Mouse (Mus musculus) ovary, postnatal 10 days (tissue): Measurements from ENCODE around the gene Mum1.

ENCODE experiments used
- DNase-seq: peaks from one replicate; pipeline ENCODE4 v3.0.0; 2022; ENCODE audit warnings: low spot score

The Mum1 gene

DNA sequence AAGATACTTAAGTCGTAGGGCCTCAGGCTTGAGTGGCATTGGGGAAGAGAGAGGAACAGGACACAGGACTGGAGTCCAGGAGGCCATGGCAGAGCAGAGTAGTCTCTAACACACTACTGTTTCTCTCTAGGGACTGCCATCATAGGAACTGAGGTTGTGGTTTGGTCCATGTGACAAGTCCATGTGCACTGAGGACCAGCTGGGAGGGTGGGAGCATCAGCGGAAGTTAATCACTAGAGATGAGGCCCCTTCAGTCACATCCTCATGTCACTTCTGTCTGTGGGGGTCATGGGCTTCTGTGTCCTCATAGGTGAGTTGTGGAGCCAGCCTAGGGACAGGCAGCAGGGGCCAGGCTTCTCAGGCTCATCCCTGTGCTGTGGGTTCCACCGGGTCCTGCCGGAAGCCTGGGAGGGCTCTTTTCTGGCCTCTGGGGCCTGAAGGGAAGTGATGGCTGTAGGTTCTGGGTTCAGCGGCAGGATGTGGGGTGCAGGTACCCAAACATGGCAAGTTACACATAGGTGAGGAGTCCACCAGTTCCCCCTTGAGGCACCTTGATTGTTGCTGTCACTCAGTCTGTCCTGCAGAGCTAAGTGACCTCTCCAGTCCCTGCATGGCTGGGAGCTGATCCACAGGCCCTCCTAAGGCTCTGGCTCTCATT, 45.1 kb downstream of the Mum1 start:
- no peak for DNase-seq

DNA sequence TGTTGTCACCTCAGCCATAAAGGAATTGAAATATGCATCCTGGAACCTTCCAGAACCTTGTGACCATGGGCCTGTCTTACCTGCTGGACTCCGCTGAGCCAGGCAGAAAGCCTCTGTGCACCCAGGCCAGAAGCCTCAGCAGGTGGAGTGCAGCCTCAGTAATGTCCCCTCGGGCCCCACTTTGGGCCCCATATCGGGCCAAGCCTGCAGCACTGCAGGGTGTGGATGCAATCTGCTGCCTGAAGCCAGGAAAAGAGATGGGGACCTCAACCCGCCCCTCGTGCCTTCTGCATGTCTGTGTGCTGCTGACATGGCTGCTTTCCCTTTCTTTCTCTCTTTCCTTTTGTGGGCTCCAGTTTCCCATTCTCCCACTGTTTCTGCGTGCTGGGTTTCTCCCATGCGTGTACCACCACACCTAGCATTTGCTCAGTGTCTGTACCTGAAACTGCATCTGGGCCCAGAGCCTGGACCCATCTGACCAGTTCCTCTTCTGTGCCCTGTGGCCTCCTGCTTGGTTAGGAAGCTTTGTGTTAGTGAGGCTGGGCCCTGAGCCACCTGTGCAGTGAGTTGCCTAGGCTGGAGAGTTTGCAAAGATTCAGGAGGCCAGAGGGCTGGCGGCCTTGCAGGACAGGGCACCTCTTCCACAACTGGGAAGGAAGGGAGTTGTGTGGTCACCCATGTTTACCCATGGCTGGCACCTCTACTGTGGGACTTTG, 45.8 kb downstream of the Mum1 start:
- no peak for DNase-seq

DNA sequence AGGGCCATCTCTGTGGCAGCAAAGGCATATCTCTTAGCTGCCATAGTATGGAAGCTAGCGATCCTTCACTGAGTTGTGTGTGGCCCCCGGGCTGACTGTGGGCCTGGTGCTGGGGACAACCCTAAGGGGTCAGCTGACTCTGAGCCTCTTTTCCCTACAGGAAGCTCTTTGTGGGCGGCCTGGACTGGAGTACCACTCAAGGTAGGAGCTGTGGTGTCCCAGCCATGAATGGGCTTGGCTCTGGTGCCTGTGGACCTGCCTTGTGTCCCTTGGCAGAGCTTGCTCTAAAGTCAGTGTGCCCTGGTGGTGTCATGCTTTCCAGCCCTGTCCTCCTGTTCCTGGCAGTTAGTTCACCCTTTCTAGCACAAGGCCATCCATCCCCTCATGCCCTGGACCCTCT, 47.6 kb downstream of the Mum1 start:
- no peak for DNase-seq

DNA sequence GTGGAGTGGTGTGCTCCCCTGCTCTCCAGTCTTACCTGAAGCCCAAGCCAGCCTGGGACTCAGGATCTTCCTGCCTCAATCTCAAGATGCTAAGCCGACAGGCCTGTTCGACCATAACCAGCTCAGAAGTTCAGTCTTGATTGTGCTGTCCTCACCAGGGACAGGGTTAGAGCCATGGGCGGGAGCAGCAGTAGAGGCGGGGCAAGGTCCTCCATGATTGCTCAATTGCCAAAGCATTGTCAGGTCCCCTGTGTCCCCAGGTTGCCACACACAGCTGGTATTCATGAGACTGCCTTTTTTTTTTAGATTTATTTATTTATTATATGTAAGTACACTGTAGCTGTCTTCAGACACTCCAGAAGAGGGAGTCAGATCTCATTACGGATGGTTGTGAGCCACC, 50.0 kb downstream of the Mum1 start:
- no peak for DNase-seq

DNA sequence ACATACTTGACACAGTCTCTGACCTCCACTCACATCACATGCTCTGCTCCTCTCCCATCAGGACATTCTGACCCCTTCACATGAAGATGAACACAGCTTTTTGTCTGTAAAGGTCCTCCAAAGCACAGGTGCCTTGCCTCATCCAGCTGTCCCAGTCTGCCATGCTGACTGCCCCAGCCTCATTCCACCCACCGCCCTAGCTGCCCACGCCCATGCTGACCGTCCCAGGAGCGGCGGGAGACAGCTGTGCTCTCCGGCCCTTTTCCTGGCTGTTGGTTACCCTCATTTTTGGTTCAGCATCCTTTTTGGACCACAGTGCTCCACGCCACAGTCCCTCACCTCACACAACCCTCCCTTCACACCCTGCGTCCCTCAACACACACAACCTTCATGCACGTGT, 52.2 kb downstream of the Mum1 start:
- no peak for DNase-seq

DNA sequence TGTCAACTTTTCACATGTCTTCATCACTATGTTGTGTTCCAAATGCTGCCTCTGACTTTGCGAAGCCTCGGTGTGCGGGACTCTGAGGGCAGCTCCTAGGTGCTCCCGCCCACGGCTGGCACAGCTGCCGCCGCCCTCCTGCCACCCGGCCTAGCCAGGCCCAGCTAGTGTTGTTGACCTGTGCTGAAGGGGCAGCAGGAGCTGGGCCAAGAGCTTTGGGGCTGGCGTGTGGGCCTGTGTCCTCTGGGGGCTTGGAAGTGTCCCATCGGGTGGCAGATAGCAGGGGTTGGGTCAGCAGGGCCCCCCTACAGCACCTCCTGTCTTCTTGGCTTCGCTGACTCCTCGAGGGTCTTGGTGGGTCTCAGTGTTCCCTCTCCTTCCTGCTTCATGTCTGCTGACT, 53.0 kb downstream of the Mum1 start:
- no peak for DNase-seq

DNA sequence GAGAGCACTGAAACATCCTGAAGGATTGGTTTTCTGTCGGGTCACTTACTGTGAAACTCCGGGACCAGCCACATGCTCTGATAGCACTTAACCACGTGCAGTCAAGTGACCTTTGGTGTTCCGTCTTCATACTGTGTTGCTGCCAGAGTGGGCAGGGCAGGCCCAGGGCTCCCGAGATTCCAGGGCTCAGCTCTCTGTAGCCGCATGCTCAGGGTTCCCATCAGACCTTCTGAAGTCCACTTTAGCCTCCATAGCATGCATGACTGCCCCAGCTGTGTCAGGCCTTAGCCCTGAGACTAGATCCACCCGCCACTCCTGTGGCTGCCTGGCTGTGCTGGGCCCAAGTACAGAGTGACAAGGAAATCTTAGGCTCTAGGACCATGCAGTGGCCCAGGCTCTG, 55.1 kb downstream of the Mum1 start:
- no peak for DNase-seq

DNA sequence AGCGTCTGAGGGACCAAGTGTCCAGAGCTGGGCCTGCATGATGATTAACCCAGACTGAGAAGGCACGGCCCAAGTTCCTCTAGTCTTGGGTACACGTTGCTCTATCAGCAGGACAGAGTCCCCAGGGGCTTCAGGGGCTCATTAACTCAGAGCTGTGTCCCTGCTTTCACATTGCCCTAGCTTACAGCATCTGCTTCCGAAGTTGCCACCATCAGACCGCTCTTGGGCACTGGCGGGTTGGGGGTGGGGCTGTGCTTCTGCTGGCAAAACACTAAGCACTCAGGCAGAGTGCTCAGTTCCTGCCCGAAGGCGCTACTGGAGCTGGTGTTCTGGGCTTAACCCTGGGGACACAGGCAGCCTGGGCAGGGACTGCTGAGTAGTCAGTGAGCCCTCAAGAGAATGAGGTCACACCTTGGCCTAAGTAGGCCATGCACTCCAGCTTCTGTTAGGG, 55.7 kb downstream of the Mum1 start:
- no peak for DNase-seq

DNA sequence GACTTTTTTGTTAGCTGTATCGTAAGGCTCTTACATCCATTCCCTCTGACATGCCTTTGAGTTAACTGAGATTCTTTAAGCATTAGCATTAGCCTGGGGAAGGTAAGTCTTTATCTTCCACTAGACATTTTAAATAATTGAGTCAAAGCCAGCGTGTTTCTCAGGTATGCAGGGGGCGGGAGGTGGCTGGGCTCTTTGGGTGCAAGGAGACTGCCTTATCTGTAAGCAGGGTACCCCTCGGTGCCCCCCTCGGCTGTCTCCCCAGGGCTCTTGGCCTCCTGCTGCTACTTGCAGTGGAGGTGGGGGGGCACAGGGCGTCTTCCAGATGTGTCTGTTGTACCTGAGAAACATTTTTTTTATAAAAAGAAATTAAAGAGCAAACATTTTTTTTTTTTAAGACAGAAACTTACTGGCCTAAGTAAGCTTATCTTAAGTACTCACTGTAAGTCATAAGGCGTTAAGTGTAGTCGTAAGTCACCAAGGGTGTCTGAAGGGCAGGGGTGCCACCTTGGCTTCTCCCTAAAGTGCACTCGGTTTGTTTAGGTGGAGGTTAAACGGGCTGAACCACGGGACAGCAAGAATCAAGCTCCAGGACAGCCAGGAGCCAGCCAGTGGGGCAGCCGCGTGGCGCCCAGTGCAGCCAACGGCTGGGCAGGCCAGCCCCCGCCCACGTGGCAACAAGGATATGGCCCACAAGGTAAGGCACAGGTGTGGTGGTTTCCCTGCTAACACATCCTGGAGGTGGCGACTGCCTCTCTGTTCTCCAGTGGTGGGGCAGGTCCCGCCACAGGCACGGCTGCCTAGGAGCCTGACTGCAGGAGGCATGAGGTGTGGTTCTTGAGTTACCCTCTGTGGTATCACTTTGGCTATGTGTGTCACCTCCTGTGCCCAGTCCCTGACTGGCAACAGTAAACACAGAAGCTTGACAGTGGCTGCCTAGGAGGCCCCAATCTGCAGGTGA, 56.5 kb downstream of the Mum1 start:
- no peak for DNase-seq

DNA sequence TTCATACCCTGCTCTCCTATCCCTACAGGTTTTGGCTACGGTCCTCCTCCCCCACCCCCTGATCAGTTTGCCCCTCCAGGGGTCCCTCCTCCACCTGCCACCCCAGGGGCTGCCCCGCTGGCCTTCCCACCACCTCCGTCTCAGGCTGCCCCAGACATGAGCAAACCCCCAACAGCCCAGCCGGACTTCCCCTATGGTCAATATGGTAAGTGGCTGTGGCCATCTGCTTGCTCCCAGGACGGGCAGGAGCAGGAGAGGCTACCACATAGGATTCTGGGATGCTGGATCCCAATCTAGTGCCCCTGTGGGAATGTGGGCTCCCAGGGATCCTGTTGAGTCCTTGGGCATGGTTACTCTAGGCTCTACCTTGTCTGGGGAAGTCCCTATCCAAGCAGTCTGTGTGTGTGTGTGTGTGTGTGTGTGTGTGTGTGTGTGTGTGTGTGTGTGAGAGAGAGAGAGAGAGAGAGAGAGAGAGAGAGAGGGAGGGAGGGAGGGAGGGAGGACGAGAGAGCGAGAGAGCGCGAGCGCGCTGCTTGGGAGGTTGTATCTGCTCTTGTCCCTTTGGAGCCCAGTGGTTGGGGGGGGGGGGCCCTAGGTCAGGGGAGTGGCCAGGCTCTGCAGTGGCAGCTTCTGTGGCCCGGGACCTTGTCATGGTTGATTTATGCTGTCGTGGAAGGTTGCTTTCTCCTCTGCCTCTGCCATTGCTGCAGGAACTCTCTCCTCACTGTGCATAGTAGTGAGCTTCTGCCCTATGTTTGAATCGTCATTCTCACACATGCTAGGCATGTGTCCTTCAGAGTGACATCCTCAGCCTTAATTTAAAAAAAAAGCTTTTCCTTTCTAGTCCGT, 59.2 kb downstream of the Mum1 start:
- DNase-seq, result no peak

DNA sequence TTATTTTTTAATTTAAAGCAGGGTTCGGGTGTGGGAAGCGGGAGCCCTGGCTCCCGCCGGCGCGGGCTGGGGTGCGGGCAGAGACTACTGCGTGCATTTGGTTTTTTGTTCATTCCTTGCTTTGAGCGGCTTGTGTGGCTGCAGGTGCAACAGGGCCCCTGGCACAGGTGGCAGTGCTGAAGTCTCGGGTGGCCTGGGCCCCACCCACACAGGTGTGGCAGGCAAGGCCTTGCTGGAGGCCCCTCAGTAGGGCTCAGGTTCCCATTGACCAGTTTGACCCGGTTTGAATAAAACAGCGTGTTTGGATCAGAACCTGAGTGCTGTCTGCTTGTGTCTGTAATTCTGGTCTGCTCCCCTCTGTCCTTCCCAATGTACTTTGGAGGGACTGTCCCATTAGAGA, 61.9 kb downstream of the Mum1 start:
- no peak for DNase-seq

DNA sequence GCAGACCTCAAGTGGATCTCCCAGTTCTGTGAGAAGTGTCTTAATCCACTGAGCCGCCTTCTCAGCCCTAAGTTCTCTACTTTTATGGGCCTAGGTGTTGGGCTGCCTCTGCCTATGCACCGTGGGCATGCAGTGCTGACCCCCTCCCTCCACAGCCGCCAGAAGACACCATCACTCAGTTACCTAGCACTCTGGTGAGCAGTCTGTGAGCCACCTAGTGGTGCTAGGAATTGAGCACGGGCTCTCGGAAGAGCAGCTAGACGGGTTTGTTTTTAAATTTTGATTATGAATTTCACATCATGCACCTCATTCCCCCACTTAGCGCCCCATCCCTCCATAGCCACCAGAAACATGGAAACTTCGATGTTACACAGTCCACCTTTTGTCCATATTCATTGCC, 62.4 kb downstream of the Mum1 start:
- no peak for DNase-seq

DNA sequence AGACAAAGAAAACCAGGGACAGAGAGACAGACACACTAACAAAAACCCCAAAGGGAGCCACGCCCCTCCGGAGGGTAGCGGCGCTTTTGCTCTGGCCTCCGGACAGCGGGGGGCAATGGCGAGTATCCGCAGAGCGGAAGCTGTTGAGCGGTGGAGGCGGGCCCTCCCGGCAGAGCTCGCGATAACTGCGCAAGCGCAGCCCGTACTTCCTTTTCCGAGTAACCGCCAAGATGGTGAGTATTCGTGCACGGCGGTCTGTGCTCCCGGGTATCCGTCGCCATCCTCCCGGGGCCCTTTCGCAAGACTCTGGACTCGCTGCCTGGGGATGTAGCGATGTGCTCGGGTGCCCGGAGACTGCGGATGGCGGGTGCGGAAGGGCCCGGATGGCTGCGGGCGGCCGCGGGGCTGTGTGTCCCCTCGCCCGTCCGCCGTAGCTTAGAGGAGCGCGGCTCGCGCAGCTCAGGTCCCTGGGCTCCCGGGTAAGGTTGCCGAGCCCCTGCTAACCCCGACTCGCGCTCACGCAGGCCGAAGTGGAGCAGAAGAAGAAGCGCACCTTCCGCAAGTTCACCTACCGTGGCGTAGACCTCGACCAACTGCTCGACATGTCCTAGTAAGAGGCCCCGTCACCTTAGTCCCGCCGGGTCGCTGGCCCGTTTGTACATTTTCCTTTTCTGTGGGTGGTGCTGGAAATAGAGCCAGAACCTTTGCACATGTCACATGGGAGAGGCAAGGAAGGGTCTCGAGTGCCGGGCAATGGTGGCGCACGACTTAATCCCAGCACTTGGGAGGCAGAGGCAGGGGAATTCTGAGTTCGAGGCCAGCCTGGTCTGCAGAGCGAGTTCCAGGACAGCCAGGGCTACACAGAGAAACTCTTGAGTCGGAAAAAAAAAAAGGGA, 66.3 kb downstream of the Mum1 start, which contains the start of gene Rps15:
Gene Rps15 (plus strand): TSS at position 203 of the 896 bp plus-strand sequence.
- DNase-seq, result peak; percentile 85

DNA sequence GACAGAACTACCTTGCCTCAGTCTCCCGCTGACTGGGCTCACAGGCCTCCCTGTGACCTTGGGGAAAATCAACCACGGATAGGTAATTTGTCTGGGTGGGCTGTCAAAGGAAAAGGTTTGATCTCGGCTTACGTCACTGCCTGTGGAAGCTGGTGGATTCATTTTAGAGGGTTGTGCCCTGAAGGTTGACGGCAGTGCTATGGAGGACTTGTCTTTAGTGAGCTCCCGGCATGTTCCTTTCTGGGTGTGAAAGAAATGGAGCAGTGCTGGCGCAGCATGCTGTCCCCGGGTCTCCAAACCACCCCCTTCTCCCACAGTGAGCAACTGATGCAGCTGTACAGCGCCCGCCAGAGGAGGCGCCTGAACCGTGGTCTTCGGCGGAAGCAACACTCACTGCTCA, 67.1 kb downstream of the Mum1 start:
- no peak for DNase-seq
